Mouse (Mus musculus) MEL (cell line): ENCODE measurements around the gene Gm49366. TPM values are rescaled to one million over a fixed set of nuclear protein-coding genes. Genes with fewer than 3 reads are reported as not detected.

ENCODE experiments used
- DNase-seq: peaks from one replicate; pipeline ENCODE4 v3.0.0; 2011; ENCODE audit warnings: low read depth, low spot score
- H3K27ac ChIP-seq: 2 replicates; pipeline ENCODE4 v1.5.1; 2012; ENCODE audit warnings: low read depth, mild to moderate bottlenecking, control low read depth, low read length, moderate library complexity; ENCODE audit not compliant: control insufficient read depth
- H3K27me3 ChIP-seq, 2 experiments: fragments of 150-350 bp in 1 of 2; sonication (generic) in 1 of 2; 2 replicates each; pipeline ENCODE4 v1.6.1; 2012; ENCODE audit warnings: low read length in 2 of 2, mild to moderate bottlenecking in 2 of 2, improper control_type of control experiment in 1 of 2, moderate library complexity in 1 of 2; ENCODE audit not compliant: insufficient read depth in 2 of 2, control insufficient read depth in 1 of 2
- H3K36me3 ChIP-seq, 2 experiments: 2 replicates each; pipeline ENCODE4 v1.6.1; 2012 to 2014; ENCODE audit warnings: low read length in 2 of 2, improper control_type of control experiment in 1 of 2, inconsistent platforms in 1 of 2, mild to moderate bottlenecking in 1 of 2; ENCODE audit not compliant: insufficient read depth in 2 of 2, control insufficient read depth in 1 of 2
- H3K4me1 ChIP-seq, 2 experiments: fragments of 150-350 bp in 1 of 2; sonication (generic) in 1 of 2; 2 replicates each; pipeline ENCODE4 v1.6.1; 2012; ENCODE audit warnings: low read length in 2 of 2, improper control_type of control experiment in 1 of 2, mild to moderate bottlenecking in 1 of 2; ENCODE audit not compliant: insufficient read depth in 2 of 2, control insufficient read depth in 1 of 2
- H3K4me3 ChIP-seq, 2 experiments: fragments of 150-350 bp in 1 of 2; sonication (generic) in 1 of 2; 2 replicates each; pipeline ENCODE4 v1.5.1; 2012; ENCODE audit warnings: low read depth in 2 of 2, low read length in 2 of 2, mild to moderate bottlenecking in 2 of 2, moderate library complexity in 2 of 2, control low read depth in 1 of 2, improper control_type of control experiment in 1 of 2; ENCODE audit not compliant: control insufficient read depth in 1 of 2, insufficient read depth in 1 of 2
- H3K79me2 ChIP-seq: 2 replicates; pipeline ENCODE4 v1.6.1; 2012; ENCODE audit warnings: mild to moderate bottlenecking, low read length, moderate library complexity; ENCODE audit not compliant: control insufficient read depth, poor library complexity, insufficient read depth
- H3K9ac ChIP-seq: 2 replicates; pipeline ENCODE4 v1.6.1; 2012; ENCODE audit warnings: low read depth, mild to moderate bottlenecking, control low read depth, low read length, moderate library complexity; ENCODE audit not compliant: control insufficient read depth, poor library complexity, severe bottlenecking
- H3K9me3 ChIP-seq: fragments of 150-350 bp; sonication (generic); replicated peaks from 2 replicates; pipeline ENCODE4 v1.6.1; 2012; ENCODE audit warnings: mild to moderate bottlenecking, low read length, improper control_type of control experiment, moderate library complexity; ENCODE audit not compliant: insufficient read depth
- BHLHE40 ChIP-seq: IDR thresholded peaks from 2 replicates; pipeline ENCODE4 v1.6.1; 2012; ENCODE audit warnings: low read depth, mild to moderate bottlenecking, inconsistent platforms, low read length, improper control_type of control experiment, borderline replicate concordance
- CHD1 ChIP-seq: IDR thresholded peaks from 2 replicates; pipeline ENCODE4 v1.6.1; 2012; ENCODE audit warnings: low read depth, mild to moderate bottlenecking, inconsistent platforms, low read length, improper control_type of control experiment
- GABPA ChIP-seq: IDR thresholded peaks from 2 replicates; pipeline ENCODE4 v1.6.1; 2012; ENCODE audit warnings: low read depth, mild to moderate bottlenecking, inconsistent platforms, low read length, improper control_type of control experiment, moderate library complexity
- JUND ChIP-seq: IDR thresholded peaks from 2 replicates; pipeline ENCODE4 v1.6.1; 2011; ENCODE audit warnings: low read depth, mild to moderate bottlenecking, improper control_type of control experiment, low read length
- MAFK ChIP-seq: IDR thresholded peaks from 2 replicates; pipeline ENCODE4 v1.6.1; 2011; ENCODE audit warnings: low read depth, mild to moderate bottlenecking, low read length, improper control_type of control experiment, borderline replicate concordance
- MXI1 ChIP-seq: IDR thresholded peaks from 2 replicates; pipeline ENCODE4 v1.6.1; 2011; ENCODE audit warnings: mild to moderate bottlenecking, low read depth, low read length, improper control_type of control experiment
- MYB ChIP-seq: IDR thresholded peaks from 2 replicates; pipeline ENCODE4 v1.6.1; 2011; ENCODE audit warnings: mild to moderate bottlenecking, low read depth, low read length, improper control_type of control experiment
- POLR2A ChIP-seq, 2 experiments: IDR thresholded peaks; 2 replicates each; pipeline ENCODE4 v1.6.1; 2011 to 2012; ENCODE audit warnings: low read length in 2 of 2, mild to moderate bottlenecking in 2 of 2, control low read depth in 1 of 2, improper control_type of control experiment in 1 of 2, low read depth in 1 of 2, moderate library complexity in 1 of 2; ENCODE audit not compliant: control insufficient read depth in 1 of 2, insufficient read depth in 1 of 2, poor library complexity in 1 of 2
- POLR2AphosphoS2 ChIP-seq: IDR thresholded peaks from 2 replicates; pipeline ENCODE4 v1.6.1; 2011; ENCODE audit warnings: low read length, improper control_type of control experiment
- RAD21 ChIP-seq: IDR thresholded peaks from 2 replicates; pipeline ENCODE4 v1.6.1; 2011; ENCODE audit warnings: mild to moderate bottlenecking, low read depth, low read length, improper control_type of control experiment
- RCOR1 ChIP-seq: IDR thresholded peaks from 2 replicates; pipeline ENCODE4 v1.6.1; 2012; ENCODE audit warnings: low read depth, mild to moderate bottlenecking, inconsistent platforms, low read length, improper control_type of control experiment
- SIN3A ChIP-seq: IDR thresholded peaks from 2 replicates; pipeline ENCODE4 v1.6.1; 2012; ENCODE audit warnings: low read length, improper control_type of control experiment, inconsistent platforms
- UBTF ChIP-seq: IDR thresholded peaks from 2 replicates; pipeline ENCODE4 v1.6.1; 2012; ENCODE audit warnings: low read depth, mild to moderate bottlenecking, inconsistent platforms, low read length, improper control_type of control experiment, moderate library complexity, borderline replicate concordance; ENCODE audit not compliant: insufficient read depth
- USF1 ChIP-seq: IDR thresholded peaks from 2 replicates; pipeline ENCODE4 v1.6.1; 2014; ENCODE audit warnings: low read depth, mild to moderate bottlenecking, inconsistent platforms, low read length, improper control_type of control experiment, moderate library complexity
- USF2 ChIP-seq, 2 experiments: IDR thresholded peaks; 2 replicates each; pipeline ENCODE4 v1.6.1; 2011 to 2012; ENCODE audit warnings: improper control_type of control experiment in 2 of 2, low read length in 2 of 2, borderline replicate concordance in 1 of 2, inconsistent platforms in 1 of 2, low read depth in 1 of 2, mild to moderate bottlenecking in 1 of 2; ENCODE audit not compliant: insufficient read depth in 1 of 2
- ZMIZ1 ChIP-seq: IDR thresholded peaks from 2 replicates; pipeline ENCODE4 v1.6.1; 2012; ENCODE audit warnings: low read depth, mild to moderate bottlenecking, inconsistent platforms, low read length, improper control_type of control experiment, moderate library complexity
- ZNF384 ChIP-seq: IDR thresholded peaks from 2 replicates; pipeline ENCODE4 v1.6.1; 2012; ENCODE audit warnings: low read depth, mild to moderate bottlenecking, inconsistent platforms, low read length, improper control_type of control experiment
- polyA plus RNA-seq, 2 experiments: library from polyadenylated mRNA; stranded (reverse) in 1 of 2; unstranded in 1 of 2; fragments of >175 nt in 1 of 2; fragments of >200 nt in 1 of 2; gene quantifications; 2 replicates each; pipeline versions ENCODE4 v1.2.1 to v1.2.4; 2012; ENCODE audit warnings: low replicate concordance in 2 of 2, low read depth in 1 of 2; ENCODE audit not compliant: insufficient read length in 2 of 2, insufficient read depth in 1 of 2, missing spikeins in 1 of 2
- total RNA-seq: library from RNA; depleted of rRNA; stranded (reverse); fragments of 300-350 nt; gene quantifications from 2 replicates; pipeline ENCODE4 v1.2.3, GENCODE M21; 2012; rRNA removed

The Gm49366 gene
- total and polyA plus RNA-seq, 3 experiments = not detected

- H3K27me3 ChIP-seq = no peaks in the 10 kb centered on the region
- H3K36me3 ChIP-seq = 0 out of 4 replicates have a peak, but pooled peaks cover 0 to 2% of the 10 kb centered on the region in 2 experiments
- no peak for DNase-seq
- TF ChIP-seq POLR2AphosphoS2 = no peak
- TF ChIP-seq RAD21 = no peak
- no peak for TF ChIP-seq MAFK
- no peak for TF ChIP-seq CHD1
- no peak for TF ChIP-seq USF1
- no peak for TF ChIP-seq ZMIZ1
- TF ChIP-seq RCOR1 = no peak
- no peak for TF ChIP-seq USF2 (IDR thresholded peaks at IDR 0.05; ENCODE audit: borderline replicate concordance in 1 of 2, insufficient read depth in 1 of 2, low read depth in 1 of 2, low read length in 2 of 2)
- TF ChIP-seq BHLHE40 = no peak
- no peak for TF ChIP-seq JUND
- TF ChIP-seq SIN3A = no peak
- no peak for TF ChIP-seq MYB
- TF ChIP-seq POLR2A (IDR thresholded peaks at IDR 0.05; ENCODE audit: control insufficient read depth in 1 of 2, insufficient read depth in 1 of 2, low read depth in 1 of 2, low read length in 2 of 2, poor library complexity in 1 of 2) = no peak
- TF ChIP-seq ZNF384 = no peak
- no peak for TF ChIP-seq UBTF
- H3K9me3 ChIP-seq = no peaks in the 10 kb centered on the region
- no peak overlapping the region for H3K27ac ChIP-seq
- no peaks in the 10 kb centered on the region for H3K79me2 ChIP-seq
- no peak overlapping the region for H3K9ac ChIP-seq
- no peak overlapping the region for H3K4me3 ChIP-seq
- no peaks in the 10 kb centered on the region; a peak in 1 of 4 replicates for H3K4me1 ChIP-seq
Measured at GRCm38 (mm10) chr12:84107012-84107411, 68.3 kb downstream of the Gm49366 start.

DNA sequence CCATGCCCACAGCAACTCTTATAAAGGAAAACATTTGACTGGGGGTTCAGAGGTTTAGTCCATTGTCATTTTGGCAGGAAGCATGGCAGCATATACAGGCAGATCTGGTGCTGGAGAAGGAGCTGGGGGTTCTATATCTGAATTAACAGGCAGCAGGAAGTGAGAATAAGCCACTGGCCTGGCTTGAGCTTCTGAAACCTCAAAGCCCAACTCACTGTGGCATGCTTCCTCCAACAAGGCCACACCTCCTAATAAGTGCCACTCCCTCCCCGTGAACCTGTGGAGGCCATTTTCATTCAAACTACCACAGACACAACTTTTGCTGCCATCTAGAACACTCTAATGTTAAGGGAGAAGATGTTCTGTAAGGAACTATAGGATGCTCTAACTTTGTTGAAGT, 69.0 kb downstream of the Gm49366 start:
- H3K36me3 ChIP-seq = 0 out of 4 replicates have a peak, but pooled peaks cover 0 to 2% of the 10 kb centered on the region in 2 experiments
- H3K27me3 ChIP-seq = no peaks in the 10 kb centered on the region
- peak; percentile 67 for DNase-seq
- H3K4me1 ChIP-seq = no peaks in the 10 kb centered on the region; a peak in 1 of 4 replicates
- no peaks in the 10 kb centered on the region for H3K9me3 ChIP-seq
- no peak overlapping the region for H3K4me3 ChIP-seq
- H3K27ac ChIP-seq = no peak overlapping the region
- H3K79me2 ChIP-seq = no peaks in the 10 kb centered on the region
- no peak for TF ChIP-seq GABPA
- TF ChIP-seq MXI1 = no peak
- H3K9ac ChIP-seq = no peak overlapping the region

Other genes starting within 250 kb of the Gm49366 start
- 8.4 and 10.6 TPM in 2 replicates for gene Numb, start 117.0 kb upstream of the Gm49366 start, total RNA-seq
- 10 to 100 TPM in 1 of 2 experiments, not detected in 1; 14.6 TPM for gene Numb, start 117.0 kb upstream of the Gm49366 start, polyA plus RNA-seq
- gene Riox1, start 88.3 kb upstream of the Gm49366 start, total RNA-seq = 43.4 and 46.6 TPM in 2 replicates
- 10 to 100 TPM in 1 of 2 experiments, not detected in 1; 47.1 TPM for gene Riox1, start 88.3 kb upstream of the Gm49366 start, polyA plus RNA-seq
- gene Heatr4, start 54.1 kb upstream of the Gm49366 start, total RNA-seq = not detected in 2 replicates
- gene Heatr4, start 54.1 kb upstream of the Gm49366 start, polyA plus RNA-seq = under 1 TPM in 1 of 2 experiments, not detected in 1; 0.03 TPM
- 9.8 and 14.6 TPM in 2 replicates for gene Acot2, start 51.1 kb upstream of the Gm49366 start, total RNA-seq
- 10 to 100 TPM in 1 of 2 experiments, not detected in 1; 13.0 TPM for gene Acot2, start 51.1 kb upstream of the Gm49366 start, polyA plus RNA-seq
- 1.5 and 1.9 TPM in 2 replicates for gene Acot1, start 29.4 kb upstream of the Gm49366 start, total RNA-seq
- 10 to 100 TPM in 1 of 2 experiments, not detected in 1; 12.7 TPM for gene Acot1, start 29.4 kb upstream of the Gm49366 start, polyA plus RNA-seq
- gene Acot4, start 556 bp upstream of the Gm49366 start, total RNA-seq = 0.08 TPM in 1 of 2 replicates, not detected in the other
- under 1 TPM in 1 of 2 experiments, not detected in 1; 0.08 TPM for gene Acot4, start 556 bp upstream of the Gm49366 start, polyA plus RNA-seq
- not detected in 2 replicates for gene Acot3, start 13.2 kb downstream of the Gm49366 start, total RNA-seq
- not detected for gene Acot3, start 13.2 kb downstream of the Gm49366 start, polyA plus RNA-seq
- gene Acot5, start 30.4 kb downstream of the Gm49366 start, total RNA-seq = not detected in 2 replicates
- not detected for gene Acot5, start 30.4 kb downstream of the Gm49366 start, polyA plus RNA-seq
- gene Acot6, start 61.7 kb downstream of the Gm49366 start, total RNA-seq = 2.7 and 3.2 TPM in 2 replicates
- 1 to 10 TPM in 1 of 2 experiments, not detected in 1; 3.3 TPM for gene Acot6, start 61.7 kb downstream of the Gm49366 start, polyA plus RNA-seq
- 0.98 and 1.3 TPM in 2 replicates for gene Dnal1, start 75.4 kb downstream of the Gm49366 start, total RNA-seq
- gene Dnal1, start 75.4 kb downstream of the Gm49366 start, polyA plus RNA-seq = 1 to 10 TPM in 1 of 2 experiments, not detected in 1; 1.7 TPM
- 0.10 and 0.31 TPM in 2 replicates for gene Pnma1, start 109.6 kb downstream of the Gm49366 start, total RNA-seq
- under 1 TPM in 1 of 2 experiments, not detected in 1; 0.46 TPM for gene Pnma1, start 109.6 kb downstream of the Gm49366 start, polyA plus RNA-seq
- 7.7 TPM in 2 replicates for gene Elmsan1, start 179.9 kb downstream of the Gm49366 start, total RNA-seq
- gene Elmsan1, start 179.9 kb downstream of the Gm49366 start, polyA plus RNA-seq = 10 to 100 TPM in 1 of 2 experiments, not detected in 1; 25.3 TPM
- 32.6 and 33.0 TPM in 2 replicates for gene Ptgr2, start 246.3 kb downstream of the Gm49366 start, total RNA-seq
- gene Ptgr2, start 246.3 kb downstream of the Gm49366 start, polyA plus RNA-seq = 10 to 100 TPM in 1 of 2 experiments, not detected in 1; 35.9 TPM